Mouse (Mus musculus): ENCODE data around the gene Bves. TPM values are rescaled to one million over a fixed set of nuclear protein-coding genes. Genes with fewer than 3 reads are reported as not detected.
"Not testable (repeated sequence)": the region's sequence is repeated elsewhere in the genome, so short reads cannot be mapped to it uniquely, and the experiment has no call there.

The Bves gene
- total RNA-seq, 2 experiments from 2014 or later, result 3.6 to 4.0 TPM

- no peak for DNase-seq (ENCODE audit: low spot score in 2 of 2)
Observed at GRCm38 (mm10) chr10:45345217-45345616, 9.6 kb downstream of the Bves start.

DNA sequence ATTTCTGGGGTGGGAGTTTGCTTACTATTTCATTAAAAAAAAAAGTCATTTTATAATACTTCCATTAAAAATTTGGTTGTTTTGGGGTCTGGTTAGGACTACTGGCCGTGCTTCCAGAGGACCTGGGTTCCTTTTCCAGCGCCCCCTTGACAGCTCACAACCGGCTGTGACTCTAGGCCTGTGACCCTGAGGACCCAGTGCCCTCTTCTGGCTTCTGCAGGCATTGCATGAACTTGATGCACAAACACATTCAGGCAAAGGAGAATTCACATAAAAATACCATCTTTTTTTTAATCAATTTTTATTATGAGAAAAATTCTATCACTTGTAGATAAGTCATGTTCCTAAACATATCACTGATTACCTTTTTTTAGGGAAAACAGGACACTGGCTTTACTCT is 12.6 kb downstream of the Bves start:
- DNase-seq (ENCODE audit: low spot score in 2 of 2), result not testable (repeated sequence)

DNA sequence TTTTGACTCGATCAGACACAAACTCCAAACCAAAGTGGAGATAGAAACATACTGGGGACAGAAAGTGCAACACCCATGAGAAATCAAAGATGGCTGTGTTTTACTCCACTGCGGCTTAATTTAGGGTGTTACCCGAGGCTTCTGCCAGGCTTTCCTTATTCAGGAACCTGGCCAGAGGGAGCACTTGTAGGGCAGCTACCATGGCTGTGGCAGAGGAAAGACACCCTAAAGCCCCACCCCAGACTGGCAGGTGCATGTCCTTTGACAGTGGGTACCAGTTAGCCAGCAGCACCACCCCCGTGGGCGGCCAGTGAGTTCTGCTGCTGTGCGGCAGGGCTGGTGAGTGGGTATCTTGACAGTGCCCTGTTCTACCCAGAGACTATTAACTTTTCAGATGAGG is 20.5 kb downstream of the Bves start:
- DNase-seq (ENCODE audit: low spot score in 2 of 2), result no peak

GRCm38 (mm10) chr10:45363396-45363795 is 27.8 kb downstream of the Bves start:
- DNase-seq (ENCODE audit: low spot score in 2 of 2), result no peak

DNA sequence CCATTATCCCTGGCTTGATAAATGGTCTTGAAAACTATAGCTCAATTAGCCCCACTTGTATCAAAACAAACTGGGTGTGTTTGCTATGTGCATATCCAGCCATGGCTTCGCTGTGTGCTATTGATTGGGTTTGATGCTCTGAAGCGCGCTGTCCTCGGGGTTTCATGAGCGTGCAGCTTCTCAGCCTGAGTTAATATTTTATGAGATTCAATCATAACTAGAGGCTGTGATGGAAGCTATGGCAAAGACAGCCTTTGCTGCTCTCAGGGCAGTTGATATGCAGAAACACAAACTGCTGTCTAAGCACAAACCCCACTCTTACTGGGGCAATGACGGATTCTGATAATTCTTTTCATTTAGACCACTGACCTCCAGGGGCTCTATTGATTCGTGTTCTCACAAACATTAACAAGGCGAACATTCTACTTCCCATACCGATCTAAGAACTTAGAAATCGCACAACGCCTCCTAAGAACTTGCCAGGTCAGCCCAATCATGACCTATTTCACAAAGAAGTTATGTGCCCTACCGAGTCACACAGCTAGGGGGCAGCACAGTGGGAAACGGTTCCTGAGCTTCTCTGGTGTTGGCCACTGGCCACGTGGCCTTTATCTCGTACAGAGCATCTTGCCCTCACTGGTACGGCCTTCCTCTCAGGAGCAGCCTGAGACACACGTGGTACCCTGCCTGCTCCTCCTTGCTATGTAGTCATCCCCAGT is 31.6 kb downstream of the Bves start:
- DNase-seq (ENCODE audit: low spot score in 2 of 2), result no peak

DNA sequence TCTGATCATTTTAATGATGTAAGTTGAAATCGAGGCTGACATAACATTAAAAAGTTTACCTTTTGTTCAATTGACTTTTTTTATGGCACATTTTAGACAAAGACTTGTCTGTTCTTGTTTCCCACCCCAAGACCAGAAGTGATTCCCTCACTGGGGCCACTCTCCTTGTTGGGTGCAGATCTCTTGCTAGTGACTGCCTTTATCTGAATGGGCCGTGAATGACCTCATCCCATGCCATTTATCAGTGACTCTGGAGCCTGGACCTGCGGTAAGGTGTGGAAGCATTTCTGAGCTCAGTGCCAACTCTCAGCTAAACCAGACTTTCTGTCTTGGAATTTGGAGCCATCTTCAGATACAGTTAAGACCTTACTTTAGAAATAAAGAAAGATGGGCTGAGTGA is 34.1 kb downstream of the Bves start:
- no peak for DNase-seq (ENCODE audit: low spot score in 2 of 2)

DNA sequence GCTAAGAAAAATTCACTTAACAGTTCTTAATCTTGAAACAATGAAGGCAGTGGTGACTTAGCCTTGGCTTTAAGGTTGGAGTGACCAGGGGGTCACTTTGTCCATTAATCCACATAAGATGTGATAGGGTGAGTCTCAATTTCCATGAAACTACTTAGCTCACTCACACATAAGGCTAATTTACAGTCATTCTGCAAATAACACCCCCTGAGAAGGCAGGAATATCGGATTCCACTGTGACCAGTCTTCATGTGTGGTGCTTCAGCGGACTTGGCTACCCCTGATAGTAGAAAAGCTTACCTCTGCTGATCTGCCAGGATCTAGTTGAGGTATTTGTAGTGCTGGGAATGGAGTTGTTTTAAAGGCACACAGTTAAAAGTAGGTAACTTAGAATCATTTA is 35.0 kb downstream of the Bves start:
- DNase-seq (ENCODE audit: low spot score in 2 of 2), result no peak

DNA sequence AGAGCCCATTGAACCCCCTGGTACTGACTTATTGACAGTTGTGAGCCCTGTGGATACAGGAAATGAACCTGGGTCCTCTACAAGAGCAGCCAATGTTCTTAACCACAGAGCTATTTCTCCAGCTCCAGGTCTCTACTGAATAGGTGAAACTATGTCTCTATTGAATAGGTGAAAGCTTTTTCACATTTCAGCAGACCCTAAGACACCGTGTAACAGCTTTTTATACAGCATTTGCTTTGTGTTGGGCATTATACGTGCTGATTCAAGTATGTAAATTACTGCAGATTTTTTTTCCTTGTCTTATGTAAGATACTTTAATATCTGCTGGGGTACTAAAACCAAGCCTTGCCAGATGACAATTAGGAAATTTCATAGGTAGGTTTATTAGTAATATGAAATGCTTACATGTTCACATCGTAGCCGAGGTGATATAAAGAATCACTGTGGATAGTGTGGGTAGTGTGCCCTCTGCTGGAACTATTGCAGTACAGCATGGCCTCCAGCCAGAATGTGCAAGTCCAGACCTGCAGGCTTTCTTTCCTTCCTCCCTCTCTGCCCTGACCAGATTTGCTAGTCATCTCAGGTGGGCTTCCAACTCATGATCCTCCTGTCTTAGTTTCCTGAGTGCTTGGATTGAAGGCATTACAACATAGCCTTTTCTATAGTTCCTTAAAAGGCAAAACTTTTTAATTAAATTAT is 37.6 kb downstream of the Bves start:
- DNase-seq (ENCODE audit: low spot score in 2 of 2), result peak; percentile 55 to 88

GRCm38 (mm10) chr10:45378269-45378668 is 42.7 kb downstream of the Bves start:
- DNase-seq (ENCODE audit: low spot score in 2 of 2), result no peak

DNA sequence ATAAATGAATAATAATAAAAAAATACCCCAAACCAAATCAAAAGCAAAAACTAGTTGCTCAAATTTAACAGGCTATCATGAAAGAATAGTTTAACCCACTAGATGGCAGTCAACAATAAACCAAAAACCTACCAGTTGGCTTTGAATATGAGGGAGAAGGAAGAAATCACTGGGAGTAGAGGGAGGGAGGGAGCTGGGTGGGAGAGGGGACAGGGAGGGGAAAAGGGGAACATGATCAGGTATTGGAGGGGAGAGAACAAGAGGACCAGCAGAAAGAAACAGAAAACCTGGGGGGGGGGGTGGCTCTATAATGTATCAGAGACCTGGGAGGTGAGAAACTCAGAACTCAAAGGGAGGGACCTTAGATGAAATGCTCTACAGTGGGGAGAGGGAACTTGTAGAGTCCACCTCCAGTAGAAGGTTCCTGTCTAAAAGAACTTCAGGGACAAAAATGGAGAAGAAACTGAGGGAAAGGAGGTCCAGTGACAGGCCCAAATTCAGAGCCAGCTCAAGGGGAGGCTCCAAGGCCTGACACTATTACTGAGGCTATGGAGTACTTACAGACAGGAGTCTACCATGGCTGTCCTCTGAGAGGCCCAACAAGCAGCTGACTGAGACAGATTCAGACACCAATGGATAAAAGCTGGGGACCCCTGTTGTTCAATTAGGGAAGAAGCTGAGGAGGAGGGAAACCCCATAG is 46.5 kb downstream of the Bves start:
- peak in 1 of 2 experiments; percentile 18 for DNase-seq (ENCODE audit: low spot score in 2 of 2)

DNA sequence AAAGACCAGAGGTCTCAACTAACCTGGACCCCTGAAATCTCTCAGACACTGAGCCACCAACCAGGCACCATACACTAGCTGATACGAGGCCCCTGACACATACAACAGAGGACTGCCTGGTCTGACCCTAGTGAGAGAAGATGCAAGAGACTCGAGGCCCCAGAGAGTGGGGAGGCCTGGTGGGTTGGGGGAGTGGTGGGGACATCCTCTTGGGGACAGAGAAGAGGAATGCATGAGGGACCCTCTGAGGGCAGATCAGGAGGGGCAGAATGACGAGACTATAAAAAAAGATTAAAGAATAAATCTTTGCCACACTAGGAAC is 47.0 kb downstream of the Bves start:
- no peak for DNase-seq (ENCODE audit: low spot score in 2 of 2)

- no peak for DNase-seq (ENCODE audit: low spot score in 2 of 2)
Observed at GRCm38 (mm10) chr10:45398211-45398610, 62.6 kb downstream of the Bves start.

- no peak for DNase-seq (ENCODE audit: low spot score in 2 of 2)
Observed at GRCm38 (mm10) chr10:45399702-45400243, 64.2 kb downstream of the Bves start.

- no peak for DNase-seq (ENCODE audit: low spot score in 2 of 2)
Observed at GRCm38 (mm10) chr10:45410624-45411341, 75.2 kb downstream of the Bves start.

GRCm38 (mm10) chr10:45411741-45412140 is 76.2 kb downstream of the Bves start:
- no peak for DNase-seq (ENCODE audit: low spot score in 2 of 2)

- no peak for DNase-seq (ENCODE audit: low spot score in 2 of 2)
Observed at GRCm38 (mm10) chr10:45412144-45412543, 76.6 kb downstream of the Bves start.

Other genes with a start within 250 kb of the Bves start
- gene Popdc3, start 157.7 kb upstream of the Bves start, total RNA-seq (2021), result 1 to 10 TPM; 6.0 to 8.3 TPM
- gene Lin28b, start 150.6 kb downstream of the Bves start, total RNA-seq (2021), result 1 to 10 TPM; 1.8 to 2.1 TPM
- 10 to 100 TPM; 39.0 to 47.5 TPM for gene Hace1, start 242.1 kb downstream of the Bves start, total RNA-seq (2021)